Mouse (Mus musculus) forebrain, embryonic 12.5 days (tissue): ENCODE data around the gene Tef. TPM values are rescaled to one million over a fixed set of nuclear protein-coding genes. Genes with fewer than 3 reads are reported as not detected.

Experiments used
- ATAC-seq: fragments of 200-750 bp; cut with Nextera tagmentation; 2 replicates; pipeline ENCODE4 v1.8.0; 2017; ENCODE audit warnings: moderate TSS enrichment; ENCODE audit not compliant: low FRiP score
- H3K27ac ChIP-seq: fragments of 300-500 bp; sonication (generic); 2 replicates; pipeline ENCODE4 v1.5.1; 2016; ENCODE audit warnings: mild to moderate bottlenecking
- H3K27me3 ChIP-seq: fragments of 300-500 bp; sonication (generic); 2 replicates; pipeline ENCODE4 v1.6.1; 2016; ENCODE audit warnings: mild to moderate bottlenecking
- H3K36me3 ChIP-seq: fragments of 300-500 bp; sonication (generic); replicated peaks from 2 replicates; pipeline ENCODE4 v1.6.1; 2016; ENCODE audit warnings: mild to moderate bottlenecking
- H3K4me1 ChIP-seq: fragments of 300-500 bp; sonication (generic); 2 replicates; pipeline ENCODE4 v1.6.1; 2016
- H3K4me2 ChIP-seq: fragments of 300-500 bp; sonication (generic); 2 replicates; pipeline ENCODE4 v1.6.1; 2016; ENCODE audit warnings: mild to moderate bottlenecking, moderate library complexity
- H3K4me3 ChIP-seq: fragments of 300-500 bp; sonication (generic); replicated peaks from 2 replicates; pipeline ENCODE4 v1.5.1; 2016; ENCODE audit warnings: mild to moderate bottlenecking
- H3K9ac ChIP-seq: fragments of 300-500 bp; sonication (generic); 2 replicates; pipeline ENCODE4 v1.6.1; 2016; ENCODE audit warnings: mild to moderate bottlenecking
- H3K9me3 ChIP-seq: fragments of 300-500 bp; sonication (generic); 2 replicates; pipeline ENCODE4 v1.6.1; 2016
- WGBS: fragments of 180-500 bp; shearing (Covaris S2); methylation state at CpG from one replicate; pipeline ENCODE4 v1.1.7; 2016; 5-methylcytosine and 5-hydroxymethylcytosine counted together
- polyA plus RNA-seq: library from polyadenylated mRNA; unstranded; fragments of >200 nt; fragmentation: Nextera tagmentation; extraction: Ambion mirVana; gene quantifications from 2 replicates; pipeline ENCODE4 v1.2.1, GENCODE M21; 2016

The Tef gene
- polyA plus RNA-seq, 1 experiment from 2014 or later: 25.8 TPM

- Histone ChIP-seq H3K27me3 (0 out of 2 replicates have a peak, but pooled peaks cover 4% of the 10 kb centered on the region), H3K4me2 (peak overlapping the region; percentile 56), H3K4me3 (no peak overlapping the region), H3K9ac (no peak overlapping the region), H3K27ac (no peak overlapping the region), H3K4me1 (peaks cover 29% of the 10 kb centered on the region), H3K9me3 (no peaks in the 10 kb centered on the region), H3K36me3 (no peaks in the 10 kb centered on the region)
- no peak for ATAC-seq
- 77% methylated on average over 4 of the region's 4 CpGs for WGBS
These were observed 1.3 kb downstream of the Tef start for GRCm38 (mm10) chr15:81803425-81803951.

GRCm38 (mm10) chr15:81804172-81804571 lies 2.0 kb downstream of the Tef start:
- Histone ChIP-seq H3K4me3 (no peak overlapping the region), H3K9ac (no peak overlapping the region), H3K4me2 (no peak overlapping the region), H3K36me3 (no peaks in the 10 kb centered on the region), H3K27me3 (0 out of 2 replicates have a peak, but pooled peaks cover 4% of the 10 kb centered on the region), H3K9me3 (no peaks in the 10 kb centered on the region), H3K4me1 (peaks cover 30% of the 10 kb centered on the region), H3K27ac (no peak overlapping the region)
- ATAC-seq: no peak
- 62% methylated on average over 1 of the region's 1 CpGs for WGBS

GRCm38 (mm10) chr15:81804883-81805282 lies 2.7 kb downstream of the Tef start:
- H3K27ac ChIP-seq: no peak overlapping the region
- H3K4me2 ChIP-seq: no peak overlapping the region
- no peaks in the 10 kb centered on the region for H3K36me3 ChIP-seq
- no peak overlapping the region for H3K4me3 ChIP-seq
- H3K9me3 ChIP-seq: no peaks in the 10 kb centered on the region
- H3K27me3 ChIP-seq: 0 out of 2 replicates have a peak, but pooled peaks cover 4% of the 10 kb centered on the region
- WGBS: 84% methylated on average over 3 of the region's 3 CpGs
- H3K4me1 ChIP-seq: peaks cover 36% of the 10 kb centered on the region
- no peak for ATAC-seq
- no peak overlapping the region for H3K9ac ChIP-seq

- no peak for ATAC-seq
- H3K27me3 ChIP-seq: 0 out of 2 replicates have a peak, but pooled peaks cover 4% of the 10 kb centered on the region
- peaks cover 41% of the 10 kb centered on the region for H3K4me1 ChIP-seq
- H3K36me3 ChIP-seq: no peaks in the 10 kb centered on the region
- no peak overlapping the region for H3K4me3 ChIP-seq
- no peak overlapping the region for H3K4me2 ChIP-seq
- no peaks in the 10 kb centered on the region for H3K9me3 ChIP-seq
- H3K9ac ChIP-seq: no peak overlapping the region
- WGBS: 60% methylated on average over 6 of the region's 6 CpGs
- no peak overlapping the region for H3K27ac ChIP-seq
These were observed 3.4 kb downstream of the Tef start for GRCm38 (mm10) chr15:81805624-81806023.

- no peaks in the 10 kb centered on the region for H3K36me3 ChIP-seq
- H3K27ac ChIP-seq: no peak overlapping the region
- H3K4me2 ChIP-seq: no peak overlapping the region
- peaks cover 43% of the 10 kb centered on the region for H3K4me1 ChIP-seq
- 84% methylated on average over 4 of the region's 4 CpGs for WGBS
- H3K4me3 ChIP-seq: no peak overlapping the region
- H3K9ac ChIP-seq: no peak overlapping the region
- no peaks in the 10 kb centered on the region for H3K27me3 ChIP-seq
- ATAC-seq: no peak
- H3K9me3 ChIP-seq: no peaks in the 10 kb centered on the region
These were observed 4.6 kb downstream of the Tef start for GRCm38 (mm10) chr15:81806621-81807404.

- no peaks in the 10 kb centered on the region for H3K27me3 ChIP-seq
- no peaks in the 10 kb centered on the region for H3K36me3 ChIP-seq
- no peak overlapping the region for H3K27ac ChIP-seq
- no peak overlapping the region for H3K4me3 ChIP-seq
- H3K4me2 ChIP-seq: no peak overlapping the region
- no peak overlapping the region for H3K9ac ChIP-seq
- no peaks in the 10 kb centered on the region for H3K9me3 ChIP-seq
- H3K4me1 ChIP-seq: peaks cover 43% of the 10 kb centered on the region
- ATAC-seq: no peak
- WGBS: 64% methylated on average over 2 of the region's 2 CpGs
These were observed 6.6 kb downstream of the Tef start for GRCm38 (mm10) chr15:81808799-81809198.

GRCm38 (mm10) chr15:81809550-81809949 lies 7.3 kb downstream of the Tef start:
- no peaks in the 10 kb centered on the region for H3K9me3 ChIP-seq
- H3K4me3 ChIP-seq: no peak overlapping the region
- no peak for ATAC-seq
- WGBS: 62% methylated on average over 1 of the region's 1 CpGs
- H3K27ac ChIP-seq: peak overlapping the region; percentile 85; the same call in 1 of the 2 replicates
- peaks cover 43% of the 10 kb centered on the region for H3K4me1 ChIP-seq
- no peaks in the 10 kb centered on the region for H3K27me3 ChIP-seq
- H3K36me3 ChIP-seq: no peaks in the 10 kb centered on the region
- peak overlapping the region; percentile 59; the same call in 1 of the 2 replicates for H3K9ac ChIP-seq
- H3K4me2 ChIP-seq: peak overlapping the region; percentile 88

GRCm38 (mm10) chr15:81810150-81810549 lies 7.9 kb downstream of the Tef start:
- Histone ChIP-seq H3K4me1 (peaks cover 43% of the 10 kb centered on the region), H3K27me3 (no peaks in the 10 kb centered on the region), H3K4me3 (peak overlapping the region; percentile 62), H3K9ac (peak overlapping the region; percentile 59), H3K27ac (peak overlapping the region; percentile 85), H3K4me2 (peak overlapping the region; percentile 88), H3K9me3 (no peaks in the 10 kb centered on the region), H3K36me3 (peaks cover 3% of the 10 kb centered on the region)
- no peak for ATAC-seq
- under 1% methylated on average over 10 of the region's 10 CpGs for WGBS

GRCm38 (mm10) chr15:81810671-81811598 lies 8.7 kb downstream of the Tef start:
- peaks cover 11% of the 10 kb centered on the region for H3K36me3 ChIP-seq
- H3K27me3 ChIP-seq: no peaks in the 10 kb centered on the region
- H3K4me1 ChIP-seq: peaks cover 42% of the 10 kb centered on the region
- peak overlapping the region; percentile 85 for H3K27ac ChIP-seq
- H3K4me2 ChIP-seq: peak overlapping the region; percentile 88
- H3K9me3 ChIP-seq: no peaks in the 10 kb centered on the region
- peak overlapping the region; percentile 83 for H3K9ac ChIP-seq
- WGBS: under 1% methylated on average over 88 of the region's 89 CpGs
- ATAC-seq: peak; percentile 98
- peak overlapping the region; percentile 62 for H3K4me3 ChIP-seq

- H3K27ac ChIP-seq: peak overlapping the region; percentile 75
- no peaks in the 10 kb centered on the region for H3K9me3 ChIP-seq
- WGBS: under 1% methylated on average over 19 of the region's 26 CpGs
- peak overlapping the region; percentile 83 for H3K9ac ChIP-seq
- peak overlapping the region; percentile 62 for H3K4me3 ChIP-seq
- peak; percentile 10 for ATAC-seq
- peak overlapping the region; percentile 88 for H3K4me2 ChIP-seq
- H3K4me1 ChIP-seq: peaks cover 40% of the 10 kb centered on the region
- H3K36me3 ChIP-seq: peaks cover 13% of the 10 kb centered on the region
- H3K27me3 ChIP-seq: no peaks in the 10 kb centered on the region
These were observed 9.4 kb downstream of the Tef start for GRCm38 (mm10) chr15:81811599-81811996.

GRCm38 (mm10) chr15:81812287-81812686 lies 10.1 kb downstream of the Tef start:
- WGBS: 39% methylated on average over 3 of the region's 3 CpGs
- Histone ChIP-seq H3K4me1 (peaks cover 40% of the 10 kb centered on the region), H3K4me2 (peak overlapping the region; percentile 88), H3K27ac (no peak overlapping the region), H3K36me3 (peaks cover 20% of the 10 kb centered on the region), H3K9ac (peak overlapping the region; percentile 83), H3K4me3 (peak overlapping the region; percentile 62), H3K9me3 (no peaks in the 10 kb centered on the region), H3K27me3 (no peaks in the 10 kb centered on the region)
- no peak for ATAC-seq
